Mouse (Mus musculus): ENCODE measurements around the gene Olfr1283.
"Not testable (repeated sequence)": the region's sequence is repeated elsewhere in the genome, so short reads cannot be mapped to it uniquely, and the experiment has no call there.

Gene Olfr1283

GRCm38 (mm10) chr2:111366490-111366889, at the start of gene Olfr1283:
TSS of gene Olfr1283 (plus strand) at chr2:111366790.
- no peak for DNase-seq (ENCODE audit: low spot score in 2 of 2)

- no peak for DNase-seq (ENCODE audit: low spot score in 2 of 2)
Measured at GRCm38 (mm10) chr2:111326220-111326619, 40.4 kb upstream of the Olfr1283 start, which contains the start of gene Olfr1281. TSS of gene Olfr1281 (plus strand) at chr2:111326520.

- not testable (repeated sequence) for DNase-seq (ENCODE audit: low spot score in 2 of 2)
Measured at GRCm38 (mm10) chr2:111333721-111334120, 32.9 kb upstream of the Olfr1283 start.

DNA sequence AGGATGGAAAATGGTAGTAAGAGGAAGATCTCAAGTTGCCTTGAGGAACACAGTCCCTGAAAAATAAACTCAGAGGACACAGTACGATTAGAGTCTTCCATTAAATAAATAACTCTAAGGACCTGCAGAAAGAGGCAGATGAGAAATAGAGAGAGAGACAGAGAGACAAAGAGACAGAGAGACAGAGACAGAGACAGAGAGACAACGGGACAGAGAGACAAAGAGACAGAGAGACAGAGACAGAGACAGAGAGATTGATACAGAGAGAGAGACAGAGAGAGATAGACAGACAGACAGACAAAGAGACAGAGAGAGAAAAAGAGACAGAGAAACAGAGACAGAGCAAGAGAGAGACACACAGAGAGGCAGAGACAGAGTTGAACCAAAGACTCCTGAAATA, 30.6 kb upstream of the Olfr1283 start, which contains the start of gene Olfr1282:
Gene Olfr1282, minus strand, starts transcription at position 101 of the 400 bp plus-strand sequence.
- no peak for DNase-seq (ENCODE audit: low spot score in 2 of 2)

- no peak for DNase-seq (ENCODE audit: low spot score in 2 of 2)
Measured at GRCm38 (mm10) chr2:111375222-111375621, 8.6 kb downstream of the Olfr1283 start, which contains the start of gene Olfr1284. TSS of gene Olfr1284 (plus strand) at chr2:111375522.

All from urinary bladder, adult 18-20 months (tissue).